Mouse (Mus musculus) splenic B cell, adult 2 months (primary cell): ENCODE measurements around the gene Cd70.

Experiments used
- DNase-seq: peaks from one replicate; pipeline ENCODE4 v3.0.0-alpha.2; 2011; ENCODE audit warnings: low read depth, low spot score
- H3K27me3 ChIP-seq: 2 replicates; pipeline ENCODE4 v1.6.1; 2012; ENCODE audit warnings: mild to moderate bottlenecking, low read length, moderate library complexity, mixed read lengths; ENCODE audit not compliant: control insufficient read depth, poor library complexity, insufficient read depth, severe bottlenecking
- H3K36me3 ChIP-seq: 2 replicates; pipeline ENCODE4 v1.6.1; 2012; ENCODE audit warnings: mild to moderate bottlenecking, low read length, moderate library complexity, mixed read lengths; ENCODE audit not compliant: control insufficient read depth, poor library complexity, insufficient read depth, severe bottlenecking

Gene Cd70

DNA sequence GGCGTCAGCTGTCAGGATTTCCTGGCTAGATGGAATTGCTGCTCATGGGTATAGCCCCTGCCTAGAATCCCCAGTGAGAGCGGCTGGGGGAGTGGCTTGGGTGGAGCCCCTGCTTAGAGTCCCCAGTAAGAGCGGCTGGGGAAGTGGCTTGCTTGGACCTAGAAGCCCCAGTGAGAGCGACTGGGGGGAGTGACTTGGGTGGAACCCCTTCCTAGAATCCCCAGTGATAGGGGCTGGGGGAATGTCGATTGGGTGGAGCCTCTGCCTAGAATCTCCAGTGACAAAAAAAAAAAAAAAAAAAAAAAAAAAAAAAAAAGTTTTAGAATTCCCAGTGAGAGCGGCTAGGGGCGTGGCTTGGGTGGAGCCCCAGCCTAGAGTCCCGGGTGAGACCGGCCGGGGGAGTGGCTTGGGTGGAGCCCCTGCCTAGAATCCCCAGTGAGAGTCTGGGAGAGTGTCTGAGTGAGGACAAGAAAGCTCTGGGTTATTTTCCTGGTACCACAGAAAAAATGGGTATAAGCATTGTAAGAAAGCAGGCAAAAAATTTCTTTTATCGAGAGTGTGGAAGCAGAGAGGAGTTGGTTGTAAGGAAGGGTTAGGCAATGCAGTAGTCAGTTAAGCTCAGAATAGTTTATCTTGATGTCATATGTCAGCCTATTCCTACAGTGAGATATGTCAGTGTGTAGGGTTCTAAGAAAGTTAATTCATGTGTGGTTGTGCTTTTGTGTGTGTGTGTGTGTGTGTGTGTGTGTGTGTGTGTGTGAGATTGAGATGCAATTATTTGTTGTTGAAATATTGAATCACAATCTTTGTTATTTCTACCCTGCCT is 30.8 kb downstream of the Cd70 start:
- DNase-seq: no peak
- H3K36me3 ChIP-seq: no peaks in the 10 kb centered on the region
- no peaks in the 10 kb centered on the region; the same call in 1 of the 2 replicates for H3K27me3 ChIP-seq

DNA sequence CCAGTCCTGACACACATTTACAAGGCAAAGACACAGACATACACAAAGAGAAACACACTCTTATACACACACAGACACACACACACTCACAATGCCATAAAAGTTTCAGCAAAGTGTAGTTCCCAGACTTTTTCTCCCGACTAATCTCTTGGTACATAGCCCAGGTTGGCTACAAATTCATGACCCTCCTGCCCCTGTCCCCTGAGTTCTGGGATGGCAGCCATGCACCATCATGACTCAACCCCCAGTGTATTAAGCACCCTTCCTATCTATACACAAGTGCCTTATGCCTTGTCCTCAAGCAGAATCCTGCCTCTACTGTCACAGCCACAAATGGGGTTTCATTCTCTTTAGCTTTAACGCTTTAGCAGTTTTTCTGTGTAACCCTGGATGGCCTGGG is 32.8 kb downstream of the Cd70 start:
- no peak for DNase-seq
- H3K36me3 ChIP-seq: no peaks in the 10 kb centered on the region
- no peaks in the 10 kb centered on the region; the same call in 1 of the 2 replicates for H3K27me3 ChIP-seq

DNA sequence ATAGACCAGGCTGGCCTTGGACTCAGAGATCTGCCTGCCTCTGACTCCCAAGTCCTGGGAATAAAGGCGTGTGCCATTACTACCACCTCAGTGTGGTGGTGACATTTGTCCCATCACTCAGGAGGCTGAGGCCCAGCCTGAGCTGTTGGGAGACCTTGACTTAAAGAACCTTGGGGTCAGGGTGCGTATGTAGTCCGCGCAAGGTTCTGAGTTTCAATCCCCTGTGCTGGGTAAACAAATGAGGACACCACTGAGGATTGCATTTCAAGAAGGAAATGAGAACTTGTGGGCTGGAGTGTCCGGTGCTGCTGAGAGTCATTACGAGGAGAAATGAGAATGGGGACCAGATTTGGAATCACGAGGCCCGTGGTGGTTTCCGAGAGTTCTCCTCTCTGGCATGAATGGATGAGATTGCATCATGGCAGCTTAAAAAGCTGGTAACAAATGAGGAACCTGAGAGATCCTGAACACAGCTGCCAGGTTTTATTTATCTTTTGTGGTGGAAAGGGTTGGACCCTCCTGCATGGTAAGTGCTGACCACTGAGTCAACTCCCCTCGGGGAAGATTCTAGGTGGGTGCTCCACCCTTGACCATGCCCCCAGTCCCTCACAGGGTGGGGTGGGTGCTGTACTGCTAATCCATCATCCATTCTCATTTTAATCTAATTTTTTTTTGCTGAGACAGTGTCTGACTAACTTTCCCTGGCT is 36.7 kb downstream of the Cd70 start:
- Histone ChIP-seq H3K27me3 (no peaks in the 10 kb centered on the region; the same call in 1 of the 2 replicates), H3K36me3 (no peaks in the 10 kb centered on the region)
- DNase-seq: no peak

DNA sequence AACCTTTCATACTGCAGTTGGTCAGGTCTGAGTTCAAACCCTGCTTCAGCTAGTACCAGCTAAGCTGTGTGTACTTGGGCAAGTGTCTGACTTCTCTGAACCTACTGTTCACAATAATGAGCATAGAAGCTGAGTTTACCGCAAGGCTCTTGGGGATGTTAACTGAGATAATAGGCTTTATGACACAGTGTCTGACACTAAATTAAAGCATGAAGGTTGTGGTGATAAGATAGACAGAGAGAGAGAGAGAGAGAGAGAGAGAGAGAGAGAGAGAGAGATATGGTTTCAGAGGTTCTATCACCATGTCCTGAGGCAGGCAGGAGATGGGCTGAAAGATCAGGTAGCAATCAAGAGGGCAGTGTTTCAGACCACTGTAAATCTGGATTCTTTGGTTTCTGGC is 39.6 kb downstream of the Cd70 start:
- Histone ChIP-seq H3K27me3 (no peaks in the 10 kb centered on the region), H3K36me3 (no peaks in the 10 kb centered on the region)
- no peak for DNase-seq

DNA sequence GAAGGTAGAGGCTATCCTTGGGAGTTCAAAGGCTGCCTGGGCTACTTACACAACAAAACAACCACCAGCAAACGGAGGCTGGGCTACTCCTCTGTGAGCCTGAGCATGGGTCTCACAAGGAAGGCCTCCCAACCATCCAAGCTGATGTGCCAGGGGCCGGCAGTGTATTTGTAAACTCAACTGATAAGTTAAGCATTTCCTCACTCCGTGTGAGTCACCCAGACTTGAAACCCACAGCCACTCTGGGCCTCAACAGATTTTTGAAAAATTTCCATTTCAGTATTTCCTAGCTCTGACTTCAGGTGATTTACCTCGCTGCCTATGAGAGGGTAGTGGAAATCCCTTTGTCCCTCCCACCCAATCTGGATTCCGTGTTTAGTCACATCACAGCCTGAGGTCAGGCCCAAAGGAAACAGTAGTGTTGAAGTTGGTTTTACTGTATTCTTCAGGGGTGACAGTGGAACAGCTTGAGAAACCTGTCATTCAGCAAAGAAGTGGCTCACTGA is 40.9 kb downstream of the Cd70 start:
- H3K36me3 ChIP-seq: no peaks in the 10 kb centered on the region
- no peaks in the 10 kb centered on the region for H3K27me3 ChIP-seq
- no peak for DNase-seq

DNA sequence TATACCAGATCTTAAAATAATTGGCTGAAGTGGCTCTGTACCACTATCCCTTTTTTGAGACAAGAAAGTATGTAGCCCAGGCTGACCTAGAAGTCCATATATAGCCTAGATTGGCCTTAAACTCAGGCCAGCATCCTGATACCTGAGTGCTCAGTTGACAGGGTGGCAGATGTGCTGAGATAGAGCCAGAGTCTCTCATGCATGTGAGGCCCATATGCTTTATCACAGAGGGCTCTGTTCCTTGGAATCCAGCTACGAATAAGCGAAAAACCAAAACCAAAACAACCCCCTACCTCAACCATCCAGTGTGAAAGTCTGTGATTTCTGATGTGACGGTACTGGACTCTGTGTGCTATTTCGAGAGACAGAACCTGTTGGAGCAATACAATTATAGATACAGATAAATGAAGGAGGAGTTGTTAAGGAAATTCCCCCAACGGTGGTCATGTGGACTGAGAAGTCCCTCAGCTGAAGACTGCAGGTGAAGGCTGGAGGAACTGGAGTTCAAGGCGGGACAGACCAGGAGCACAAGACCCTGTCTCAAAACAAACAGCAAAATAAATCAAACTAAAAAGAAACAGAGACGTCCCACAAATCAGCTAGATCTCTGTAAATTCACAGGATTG is 41.4 kb downstream of the Cd70 start:
- Histone ChIP-seq H3K36me3 (no peaks in the 10 kb centered on the region), H3K27me3 (no peaks in the 10 kb centered on the region)
- no peak for DNase-seq

DNA sequence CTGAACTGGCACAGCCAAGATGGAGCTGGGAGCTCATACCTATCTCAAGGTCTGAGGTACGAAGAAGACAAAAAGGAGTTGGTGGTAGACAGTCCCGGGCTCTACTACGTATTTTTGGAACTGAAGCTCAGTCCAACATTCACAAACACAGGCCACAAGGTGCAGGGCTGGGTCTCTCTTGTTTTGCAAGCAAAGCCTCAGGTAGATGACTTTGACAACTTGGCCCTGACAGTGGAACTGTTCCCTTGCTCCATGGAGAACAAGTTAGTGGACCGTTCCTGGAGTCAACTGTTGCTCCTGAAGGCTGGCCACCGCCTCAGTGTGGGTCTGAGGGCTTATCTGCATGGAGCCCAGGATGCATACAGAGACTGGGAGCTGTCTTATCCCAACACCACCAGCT is 42.5 kb downstream of the Cd70 start:
- Histone ChIP-seq H3K27me3 (no peaks in the 10 kb centered on the region), H3K36me3 (no peaks in the 10 kb centered on the region)
- no peak for DNase-seq

DNA sequence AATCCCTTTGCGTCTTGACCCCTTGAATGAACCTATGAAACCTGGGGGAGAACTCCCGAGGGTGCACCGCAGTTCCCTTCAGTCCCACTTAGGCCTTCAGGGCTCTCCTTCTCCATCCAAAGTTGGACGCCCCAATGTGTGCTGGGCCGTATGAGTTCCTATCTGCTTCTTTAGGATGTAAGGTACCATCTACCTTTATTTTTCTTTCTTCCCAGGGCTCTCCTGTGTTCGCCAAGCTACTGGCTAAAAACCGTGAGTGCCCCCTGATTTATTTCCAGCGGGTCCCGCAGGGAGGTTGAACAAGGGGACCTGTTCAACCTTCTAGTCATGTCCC is 43.6 kb downstream of the Cd70 start:
- H3K27me3 ChIP-seq: no peaks in the 10 kb centered on the region
- H3K36me3 ChIP-seq: no peaks in the 10 kb centered on the region

DNA sequence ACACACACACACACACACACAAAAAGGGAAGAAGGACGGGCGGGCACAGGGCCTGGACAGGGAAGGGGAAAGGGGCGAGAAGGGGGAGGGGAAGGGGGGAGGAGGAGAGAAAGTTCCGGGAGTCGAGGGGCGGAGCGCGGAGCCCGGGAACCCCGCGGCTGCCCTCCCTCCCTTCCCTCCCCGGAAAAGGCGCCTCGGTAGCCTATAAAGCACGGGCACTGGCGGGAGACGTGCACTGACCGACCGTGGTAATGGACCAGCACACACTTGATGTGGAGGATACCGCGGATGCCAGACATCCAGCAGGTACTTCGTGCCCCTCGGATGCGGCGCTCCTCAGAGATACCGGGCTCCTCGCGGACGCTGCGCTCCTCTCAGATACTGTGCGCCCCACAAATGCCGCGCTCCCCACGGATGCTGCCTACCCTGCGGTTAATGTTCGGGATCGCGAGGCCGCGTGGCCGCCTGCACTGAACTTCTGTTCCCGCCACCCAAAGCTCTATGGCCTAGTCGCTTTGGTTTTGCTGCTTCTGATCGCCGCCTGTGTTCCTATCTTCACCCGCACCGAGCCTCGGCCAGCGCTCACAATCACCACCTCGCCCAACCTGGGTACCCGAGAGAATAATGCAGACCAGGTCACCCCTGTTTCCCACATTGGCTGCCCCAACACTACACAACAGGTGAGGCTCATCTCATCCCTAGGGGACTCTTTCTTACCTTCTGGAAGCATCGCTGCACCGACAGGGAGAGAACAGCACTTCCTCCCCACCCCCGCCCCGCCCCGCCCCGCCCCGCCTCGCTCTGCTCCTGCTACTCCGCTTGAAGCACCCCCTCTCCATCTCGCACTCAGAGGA is 44.2 kb downstream of the Cd70 start, which contains the start of gene Tnfsf9:
Tnfsf9 (plus strand) TSS at position 145 of the 854 bp plus-strand sequence.
- peak; percentile 37 for DNase-seq
- H3K27me3 ChIP-seq: no peaks in the 10 kb centered on the region
- H3K36me3 ChIP-seq: no peaks in the 10 kb centered on the region

More for the DNA sequence above, 43.6 kb downstream of the Cd70 start:
- no peak for DNase-seq

DNA sequence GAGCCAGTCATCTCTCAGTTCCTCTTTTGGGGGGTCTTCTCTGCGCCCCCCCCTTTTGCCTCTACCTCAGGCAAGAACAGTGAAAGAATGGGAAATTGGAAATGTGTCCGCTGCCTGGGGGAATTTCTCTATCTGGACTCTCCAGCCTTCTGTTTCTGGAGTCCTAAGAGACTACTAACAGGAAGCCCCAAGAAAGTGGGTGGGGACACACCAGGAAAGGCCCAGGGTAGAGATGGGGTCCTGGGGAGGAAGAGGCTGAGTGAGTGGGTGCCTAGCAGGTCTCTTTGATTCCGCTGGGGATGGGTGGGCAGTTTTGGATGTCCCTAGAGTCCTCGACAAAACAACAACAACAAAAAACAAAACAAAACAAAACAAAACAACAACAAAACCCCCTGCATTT is 45.1 kb downstream of the Cd70 start:
- no peak for DNase-seq
- H3K36me3 ChIP-seq: no peaks in the 10 kb centered on the region
- H3K27me3 ChIP-seq: no peaks in the 10 kb centered on the region

DNA sequence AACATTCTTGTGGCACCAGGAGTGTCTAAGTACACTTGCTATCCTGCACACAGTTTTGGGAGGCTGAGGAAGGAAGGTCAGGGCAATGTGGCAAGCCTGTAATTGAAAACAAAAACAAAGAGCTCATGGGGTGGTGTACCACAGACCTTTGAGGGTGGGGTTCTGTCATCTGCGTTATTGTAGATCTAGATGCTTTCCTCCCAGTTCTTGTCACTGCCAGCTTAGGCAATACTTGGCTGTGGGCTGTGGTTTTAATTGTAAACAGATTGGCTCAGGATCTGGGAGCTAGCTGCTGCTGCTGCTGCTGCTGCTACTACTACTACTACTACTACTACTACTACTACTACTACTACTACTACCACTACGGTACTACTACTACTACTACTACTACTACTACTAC is 47.3 kb downstream of the Cd70 start:
- H3K27me3 ChIP-seq: no peaks in the 10 kb centered on the region
- H3K36me3 ChIP-seq: no peaks in the 10 kb centered on the region
- DNase-seq: no peak

DNA sequence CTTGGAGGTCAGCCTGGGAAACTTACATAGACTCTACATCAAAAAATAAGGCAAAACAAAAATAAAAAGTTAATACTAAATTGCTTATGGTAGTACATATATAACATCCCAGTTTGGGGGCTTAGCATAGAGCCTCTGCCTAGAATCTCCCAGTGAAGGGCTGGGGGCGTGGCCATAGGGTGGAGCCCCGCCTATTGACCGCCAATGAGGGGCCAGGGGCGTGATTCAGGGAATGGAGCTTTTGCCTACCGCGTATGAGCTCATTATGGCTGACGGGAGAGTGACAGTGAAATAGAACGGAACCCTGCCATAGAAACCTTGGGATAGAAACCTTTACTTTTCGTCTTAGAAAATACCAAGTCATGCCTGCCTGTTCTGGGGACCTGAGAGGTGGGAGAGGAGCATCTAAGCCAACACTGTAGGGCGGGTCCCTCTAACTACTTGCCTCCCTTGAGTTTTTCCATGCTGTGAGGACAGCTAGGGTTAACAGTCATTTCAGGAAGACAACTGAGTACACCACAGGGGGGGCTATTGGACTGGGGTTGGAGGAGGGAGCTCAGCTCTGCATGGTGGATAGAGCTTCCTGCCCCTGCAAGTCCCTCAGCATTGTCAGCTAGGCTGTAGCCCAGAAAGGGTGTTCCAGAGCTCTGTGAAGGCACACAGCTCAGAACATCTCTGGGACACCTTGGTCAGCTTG is 49.8 kb downstream of the Cd70 start:
- H3K27me3 ChIP-seq: no peaks in the 10 kb centered on the region
- no peak for DNase-seq
- no peaks in the 10 kb centered on the region for H3K36me3 ChIP-seq

DNA sequence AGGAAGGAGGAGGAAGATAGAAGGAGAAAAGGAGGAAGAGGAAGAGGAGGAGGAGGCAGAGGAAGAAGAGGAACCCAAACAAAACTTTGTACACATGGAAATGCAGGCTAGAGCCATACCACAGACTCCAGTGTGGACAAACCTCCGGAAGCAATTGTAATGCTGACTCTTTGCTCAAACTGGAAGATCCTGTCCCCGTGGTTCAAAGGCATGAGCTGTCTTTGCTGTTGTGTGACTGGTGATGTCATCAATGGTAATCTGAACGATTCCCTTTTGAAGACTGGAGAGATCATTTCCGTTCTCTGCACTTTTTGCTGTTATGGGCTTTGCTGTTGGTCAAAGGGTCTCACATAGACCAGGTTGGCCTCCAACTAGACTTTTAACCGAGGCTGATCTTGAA is 51.3 kb downstream of the Cd70 start:
- DNase-seq: no peak
- H3K27me3 ChIP-seq: no peaks in the 10 kb centered on the region
- H3K36me3 ChIP-seq: no peaks in the 10 kb centered on the region

DNA sequence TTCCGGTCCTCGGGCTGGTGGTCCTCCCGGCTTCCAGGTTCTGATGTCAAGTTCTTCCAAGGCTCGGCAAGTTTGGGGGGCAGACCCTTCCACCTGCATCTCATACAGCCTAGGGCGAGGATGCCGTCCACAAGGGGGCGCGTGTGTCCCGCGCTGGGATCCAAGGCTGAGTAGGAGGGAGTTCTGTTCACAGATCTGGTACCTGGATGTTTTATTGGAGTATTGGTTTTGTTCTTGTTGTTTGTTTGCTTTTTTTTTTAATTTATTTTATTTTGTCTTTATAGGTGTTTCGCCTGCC is 53.0 kb downstream of the Cd70 start:
- H3K27me3 ChIP-seq: no peaks in the 10 kb centered on the region
- peak; percentile 86 for DNase-seq
- H3K36me3 ChIP-seq: no peaks in the 10 kb centered on the region; the same call in 1 of the 2 replicates
